Mouse (Mus musculus) lung, postnatal 0 days (tissue): ENCODE results near the gene Gfod1.

Experiments
- CTCF ChIP-seq: IDR thresholded peaks from 2 replicates; pipeline ENCODE4 v1.5.1; 2016; ENCODE audit warnings: antibody characterized with exemption, mild to moderate bottlenecking
- EP300 ChIP-seq: IDR thresholded peaks from 2 replicates; pipeline ENCODE4 v1.6.1; 2016; ENCODE audit warnings: antibody characterized with exemption, mild to moderate bottlenecking, control low read depth

- TF ChIP-seq EP300 (no peak), CTCF (no peak)
These were observed 6.4 kb downstream of the Gfod1 start for GRCm38 (mm10) chr13:43297526-43297925.
